Mouse (Mus musculus): ENCODE measurements around the gene Hmbs.

DNA sequence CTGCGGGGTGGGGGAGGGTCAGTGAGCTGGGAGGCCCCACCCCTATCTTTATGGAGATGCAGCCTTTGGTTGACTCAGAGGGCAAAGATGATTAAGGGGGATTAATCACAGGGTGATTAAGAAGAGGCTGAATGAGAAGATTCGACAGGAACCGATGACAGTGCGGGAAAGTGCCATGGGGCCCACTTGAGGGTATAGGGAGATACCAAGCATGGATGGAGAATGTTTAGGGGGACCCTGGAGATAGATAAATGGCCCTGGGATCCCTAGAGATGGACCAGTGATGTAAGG is 29.8 kb downstream of the Hmbs start:
- TF ChIP-seq GATA1 (IDR thresholded peaks at IDR 0.05; ENCODE audit: borderline replicate concordance, low read length) = no peak
- no peak for TF ChIP-seq FLI1 (IDR thresholded peaks at IDR 0.05; ENCODE audit: low read length)
